ENCODE assay signal across 20 mouse cellular contexts in the genomic region with DNA sequence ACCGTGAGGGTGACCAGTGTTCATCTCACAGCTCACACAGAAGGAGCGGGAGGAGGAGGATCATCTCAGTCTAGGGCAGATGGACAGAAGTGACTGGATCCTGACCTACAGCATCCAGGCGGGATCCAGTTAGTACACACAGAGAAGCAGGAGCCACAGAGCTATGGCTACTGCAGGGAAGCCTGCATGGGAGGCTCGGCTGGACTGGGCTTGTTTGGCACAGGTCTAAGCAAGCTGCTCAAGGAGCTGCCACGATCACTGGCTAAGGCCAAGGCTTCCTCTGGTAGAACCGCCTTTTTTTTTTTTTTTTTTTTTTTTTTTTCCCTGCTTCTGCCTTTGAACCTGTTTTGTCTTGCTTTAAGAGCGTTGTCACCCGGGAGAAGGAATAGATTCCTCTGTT.
DNase-seq lines count a peak whose midpoint lies in the region; ATAC-seq lines count a peak whose summit lies in the region.
"Had no signal": no experiment of that assay in that cellular context is flagged by ENCODE, and none has a peak within 500 bp of the region (broad histone marks: within the 10 kb centered on the region; RNA-seq: fewer than 3 reads in every experiment).

No protein-coding gene starts in this region.

- no peak for DNase-seq in cerebellum, adult 11 months
- peak; percentile 22 to 51 for DNase-seq in cerebellum, postnatal 25 days
- no peak for DNase-seq in cerebellum, adult 11-12 months
- DNase-seq in left cerebral cortex, postnatal 4 days = peak; percentile 4
- DNase-seq in left cerebral cortex, adult 11 months (ENCODE audit: low spot score) = no peak
- no peak for DNase-seq in layer of hippocampus, postnatal 14 days (ENCODE audit: low spot score in 2 of 2)
- DNase-seq: adrenal gland, postnatal 14 days; B cell, adult 2 months; embryo, embryonic 11 days; gastrocnemius, postnatal 36 days; heart, adult 18-20 months; heart, postnatal 10 days; kidney, adult 11 months; kidney, adult 9 months had no signal

- intact Hi-C loops in left cerebral cortex, postnatal 4 days (cut with DNase I) = no loop called here

- peak; percentile 78 for ATAC-seq in cerebellum, adult (ENCODE audit: insufficient number of reproducible peaks, low FRiP score, low TSS enrichment)
- ATAC-seq: activated CD4-positive, CD25-positive, alpha-beta regulatory T cell, adult 4 months; CD4-positive, CD25-positive, alpha-beta regulatory T cell, adult 4 months; forebrain, embryonic 16.5 days; hindbrain, postnatal 0 days; Patski had no signal

Comparison
In these comparisons a context has a peak if more than half of its experiments do, and no peak if none do; other contexts are left out.
1. DNase-seq: peak in cerebellum, postnatal 25 days (2 of 2) and left cerebral cortex, postnatal 4 days (single experiment); none in cerebellum, adult 11 months (single experiment), cerebellum, adult 11-12 months (single experiment), left cerebral cortex, adult 11 months (single experiment) and layer of hippocampus, postnatal 14 days (0 of 2).